Mouse (Mus musculus) liver, adult 2 months (tissue): ENCODE measurements at regions not wholly inside any gene's neighbourhood (a gene's known extent, or its start where the extent isn't known, plus 50 kb on each side); places are given as distances from the start of the nearest gene placed in this dataset.

Experiments used
- CTCF ChIP-seq: fragments of 200-500 bp; IDR thresholded peaks from 2 replicates; pipeline ENCODE4 v1.5.1; 2011; ENCODE audit warnings: low read depth, low read length, control low read depth
- POLR2A ChIP-seq: fragments of 200-500 bp; IDR thresholded peaks from 2 replicates; pipeline ENCODE4 v1.6.1; 2011; ENCODE audit warnings: low read length, control low read depth; ENCODE audit not compliant: insufficient read depth; ENCODE audit errors: extremely low read depth

DNA sequence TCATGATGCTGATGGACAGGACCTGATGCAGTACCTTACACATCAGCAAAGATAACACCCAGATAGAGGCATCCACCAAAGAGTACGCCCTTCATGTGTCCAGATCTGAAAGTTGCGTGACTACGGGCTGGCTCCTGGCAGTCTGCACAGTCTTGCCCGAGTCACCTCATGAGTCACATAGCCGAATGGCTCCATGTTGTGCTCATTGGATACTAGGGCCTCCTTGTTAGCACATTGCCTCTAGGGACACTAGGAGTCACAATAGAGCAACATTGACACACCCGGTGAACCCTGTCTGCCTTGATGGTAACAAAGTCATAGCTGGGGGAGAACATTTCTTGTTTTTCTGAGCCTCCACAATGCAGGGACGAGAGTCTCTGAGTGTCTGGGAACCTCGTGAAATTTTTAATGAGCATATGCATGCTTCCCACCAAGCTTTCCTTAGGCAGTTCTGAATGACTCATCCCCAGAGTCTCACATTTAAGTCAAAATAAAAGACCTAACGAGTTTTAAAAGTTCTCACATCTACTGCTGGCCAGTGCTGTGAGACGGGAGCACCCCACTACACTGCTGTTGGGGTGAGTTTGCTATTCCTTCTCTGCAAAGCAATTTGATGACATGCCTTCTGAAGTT lies 297.5 kb downstream of the Insig2 start:
- TF ChIP-seq CTCF, result no peak
- no peak for TF ChIP-seq POLR2A
